Mouse (Mus musculus) limb, embryonic 14.5 days (tissue): ENCODE measurements around the gene Zcchc12. TPM values are rescaled to one million over a fixed set of nuclear protein-coding genes. Genes with fewer than 3 reads are reported as not detected.

ENCODE experiments used
- ATAC-seq: fragments of 200-750 bp; cut with Nextera tagmentation; 2 replicates; pipeline ENCODE4 v1.8.0; 2017; ENCODE audit warnings: low read depth, moderate number of reproducible peaks, moderate TSS enrichment; ENCODE audit not compliant: low FRiP score
- DNase-seq: peaks from one replicate; pipeline ENCODE4 v3.0.0-alpha.2; 2015; ENCODE audit warnings: low spot score
- H3K27ac ChIP-seq: fragments of 300-500 bp; sonication (generic); replicated peaks from 2 replicates; pipeline ENCODE4 v1.5.1; 2014; ENCODE audit warnings: low read depth, mild to moderate bottlenecking, low read length, moderate library complexity, mixed read lengths
- H3K27me3 ChIP-seq: fragments of 300-500 bp; sonication (generic); 2 replicates; pipeline ENCODE4 v1.6.1; 2014; ENCODE audit warnings: low read length, mixed read lengths; ENCODE audit not compliant: control insufficient read depth, insufficient read depth
- H3K36me3 ChIP-seq: fragments of 300-500 bp; sonication (generic); 2 replicates; pipeline ENCODE4 v1.6.1; 2014; ENCODE audit warnings: mild to moderate bottlenecking, low read length, moderate library complexity, mixed read lengths; ENCODE audit not compliant: control insufficient read depth, insufficient read depth
- H3K4me1 ChIP-seq: fragments of 300-500 bp; sonication (generic); 2 replicates; pipeline ENCODE4 v1.6.1; 2014; ENCODE audit warnings: antibody characterized with exemption, low read length, mixed read lengths; ENCODE audit not compliant: control insufficient read depth, insufficient read depth
- H3K4me2 ChIP-seq: fragments of 300-500 bp; sonication (generic); replicated peaks from 2 replicates; pipeline ENCODE4 v1.6.1; 2014; ENCODE audit warnings: low read depth, mild to moderate bottlenecking, low read length, moderate library complexity; ENCODE audit not compliant: severe bottlenecking
- H3K4me3 ChIP-seq: fragments of 300-500 bp; sonication (generic); replicated peaks from 2 replicates; pipeline ENCODE4 v1.5.1; 2014; ENCODE audit warnings: low read length
- H3K9ac ChIP-seq: fragments of 300-500 bp; sonication (generic); 2 replicates; pipeline ENCODE4 v1.6.1; 2014; ENCODE audit warnings: mild to moderate bottlenecking, low read depth, low read length, moderate library complexity; ENCODE audit not compliant: severe bottlenecking
- H3K9me3 ChIP-seq: fragments of 300-500 bp; sonication (generic); 2 replicates; pipeline ENCODE4 v1.6.1; 2016; ENCODE audit warnings: low read length; ENCODE audit not compliant: control insufficient read depth
- POLR2A ChIP-seq: fragments of 200-500 bp; IDR thresholded peaks from 2 replicates; pipeline ENCODE4 v1.8.0; 2012; ENCODE audit warnings: inconsistent platforms, mild to moderate bottlenecking, moderate library complexity, borderline replicate concordance; ENCODE audit not compliant: insufficient read depth, insufficient read length; ENCODE audit errors: extremely low read depth
- WGBS: fragments of 180-500 bp; shearing (Covaris S2); extraction: QIAGEN DNeasy Blood & Tissue Kit; methylation state at CpG from one replicate; pipeline ENCODE4 v1.1.7; 2014; 5-methylcytosine and 5-hydroxymethylcytosine counted together
- polyA plus RNA-seq, 2 experiments: library from polyadenylated mRNA; depleted of rRNA in 1 of 2; stranded (reverse) in 1 of 2; unstranded in 1 of 2; fragments of >200 nt; fragmentation: Nextera tagmentation in 1 of 2; extraction: Ambion mirVana in 1 of 2; gene quantifications; 2 replicates each; pipeline versions ENCODE4 v1.2.1 to v1.2.3; 2012 to 2014

Gene Zcchc12
- polyA plus RNA-seq (2012; rRNA removed) (5.6 and 5.7 TPM in 2 replicates), polyA plus RNA-seq (2014; fragmentation: Nextera tagmentation; extraction: Ambion mirVana) (7.1 and 7.3 TPM in 2 replicates)

GRCm38 (mm10) chrX:36195736-36196525 is at the start of gene Zcchc12:
Zcchc12 (plus strand) TSS chrX:36195904.
- TF ChIP-seq POLR2A = no peak
- peak within 1 kb of the TSS; percentile 48 for H3K4me2 ChIP-seq
- H3K9me3 ChIP-seq = no peaks in the 10 kb centered on the region
- DNase-seq (peak; percentile 9), ATAC-seq (peak; percentile 57; the same call in 1 of the 2 replicates)
- H3K4me1 ChIP-seq = no peaks in the 10 kb centered on the region
- H3K9ac ChIP-seq = peak within 1 kb of the TSS; percentile 41
- peak within 1 kb of the TSS; percentile 25 for H3K4me3 ChIP-seq
- no peaks in the 10 kb centered on the region for H3K36me3 ChIP-seq
- 19% methylated on average over 25 of the region's 28 CpGs for WGBS
- H3K27ac ChIP-seq = no peak within 1 kb of the TSS
- H3K27me3 ChIP-seq = no peaks in the 10 kb centered on the region

GRCm38 (mm10) chrX:36146746-36147145 is 49.0 kb upstream of the Zcchc12 start:
- no peak for TF ChIP-seq POLR2A
- DNase-seq (no peak), ATAC-seq (no peak)
- Histone ChIP-seq H3K4me3 (no peak overlapping the region), H3K4me1 (no peaks in the 10 kb centered on the region), H3K36me3 (no peaks in the 10 kb centered on the region), H3K27me3 (no peaks in the 10 kb centered on the region), H3K9ac (no peak overlapping the region), H3K9me3 (no peaks in the 10 kb centered on the region), H3K27ac (no peak overlapping the region), H3K4me2 (no peak overlapping the region)
- 71% methylated on average over 4 of the region's 4 CpGs for WGBS

GRCm38 (mm10) chrX:36150100-36150499 is 45.6 kb upstream of the Zcchc12 start:
- Histone ChIP-seq H3K4me1 (no peaks in the 10 kb centered on the region), H3K9ac (no peak overlapping the region), H3K27me3 (no peaks in the 10 kb centered on the region), H3K9me3 (no peaks in the 10 kb centered on the region), H3K4me2 (no peak overlapping the region), H3K36me3 (no peaks in the 10 kb centered on the region), H3K4me3 (no peak overlapping the region), H3K27ac (no peak overlapping the region)
- no peak for TF ChIP-seq POLR2A
- DNase-seq (no peak), ATAC-seq (no peak)

GRCm38 (mm10) chrX:36156677-36157076 is 39.0 kb upstream of the Zcchc12 start:
- H3K4me1 ChIP-seq = no peaks in the 10 kb centered on the region
- H3K9me3 ChIP-seq = no peaks in the 10 kb centered on the region
- no peak for ATAC-seq
- H3K4me2 ChIP-seq = no peak overlapping the region
- H3K27me3 ChIP-seq = no peaks in the 10 kb centered on the region
- DNase-seq = no peak
- no peaks in the 10 kb centered on the region for H3K36me3 ChIP-seq
- H3K27ac ChIP-seq = no peak overlapping the region
- H3K4me3 ChIP-seq = no peak overlapping the region
- TF ChIP-seq POLR2A = no peak
- no peak overlapping the region for H3K9ac ChIP-seq
- 76% methylated on average over 2 of the region's 2 CpGs for WGBS

GRCm38 (mm10) chrX:36161567-36161966 is 34.1 kb upstream of the Zcchc12 start:
- WGBS = 31% methylated on average over 4 of the region's 4 CpGs
- no peak for TF ChIP-seq POLR2A
- DNase-seq (no peak), ATAC-seq (no peak)
- no peaks in the 10 kb centered on the region for H3K4me1 ChIP-seq
- no peaks in the 10 kb centered on the region for H3K27me3 ChIP-seq
- no peak overlapping the region for H3K27ac ChIP-seq
- H3K9ac ChIP-seq = no peak overlapping the region
- no peak overlapping the region for H3K4me2 ChIP-seq
- H3K4me3 ChIP-seq = no peak overlapping the region
- no peaks in the 10 kb centered on the region for H3K9me3 ChIP-seq
- H3K36me3 ChIP-seq = no peaks in the 10 kb centered on the region
